Mouse (Mus musculus) layer of hippocampus, postnatal 25 days (tissue): ENCODE results near the gene Mpp3. TPM values are rescaled to one million over a fixed set of nuclear protein-coding genes. Genes with fewer than 3 reads are reported as not detected.

Source experiments
- DNase-seq, 2 experiments: peaks; one replicate each; pipeline ENCODE4 v3.0.0; 2022; ENCODE audit warnings: mixed read lengths in 2 of 2, low spot score in 1 of 2; ENCODE audit errors: extremely low spot score in 1 of 2
- total RNA-seq, 2 experiments: library from RNA; stranded (reverse); gene quantifications; 2 replicates each; pipeline ENCODE4 v1.2.3; 2021

Mpp3 gene
- total RNA-seq, 2 experiments from 2014 or later = 80.5 to 82.4 TPM

- DNase-seq = no peak
Measured at GRCm38 (mm10) chr11:101950021-101950420, 78.2 kb downstream of the Mpp3 start.

Other genes with a start within 250 kb of the Mpp3 start
- gene Etv4, start 243.1 kb downstream of the Mpp3 start, total RNA-seq = 10 to 100 TPM; 14.9 to 18.3 TPM
- gene Meox1, start 134.1 kb downstream of the Mpp3 start, total RNA-seq = 1 to 10 TPM in 1 of 2 experiments, under 1 TPM in 1; 0.85 to 1.0 TPM
- gene Sost, start 61.4 kb downstream of the Mpp3 start, total RNA-seq = not detected
- not detected for gene Cfap97d1, start 44.2 kb downstream of the Mpp3 start, total RNA-seq
- gene Dusp3, start 41.4 kb downstream of the Mpp3 start, total RNA-seq = 100 to 1,000 TPM; 145 to 154 TPM
- not detected for gene Cd300lg, start 13.0 kb upstream of the Mpp3 start, total RNA-seq
- 100 to 1,000 TPM; 149 TPM for gene Mpp2, start 60.1 kb upstream of the Mpp3 start, total RNA-seq
- gene Ppy, start 72.9 kb upstream of the Mpp3 start, total RNA-seq = not detected
- not detected for gene Pyy, start 79.4 kb upstream of the Mpp3 start, total RNA-seq
- gene Nags, start 117.1 kb upstream of the Mpp3 start, total RNA-seq = not detected
- gene Tmem101, start 127.9 kb upstream of the Mpp3 start, total RNA-seq = 10 to 100 TPM; 24.2 to 30.3 TPM
- gene Lsm12, start 156.8 kb upstream of the Mpp3 start, total RNA-seq = 10 to 100 TPM; 62.0 to 62.7 TPM
- 10 to 100 TPM; 53.5 to 58.2 TPM for gene G6pc3, start 161.2 kb upstream of the Mpp3 start, total RNA-seq
- 100 to 1,000 TPM; 218 to 242 TPM for gene Hdac5, start 201.7 kb upstream of the Mpp3 start, total RNA-seq
- 1 to 10 TPM; 1.3 to 1.5 TPM for gene BC030867, start 220.4 kb upstream of the Mpp3 start, total RNA-seq
- 1 to 10 TPM in 1 of 2 experiments, under 1 TPM in 1; 0.70 to 1.1 TPM for gene Asb16, start 240.3 kb upstream of the Mpp3 start, total RNA-seq